Comparison of ENCODE assay signal across 23 mouse cellular contexts in the genomic region with DNA sequence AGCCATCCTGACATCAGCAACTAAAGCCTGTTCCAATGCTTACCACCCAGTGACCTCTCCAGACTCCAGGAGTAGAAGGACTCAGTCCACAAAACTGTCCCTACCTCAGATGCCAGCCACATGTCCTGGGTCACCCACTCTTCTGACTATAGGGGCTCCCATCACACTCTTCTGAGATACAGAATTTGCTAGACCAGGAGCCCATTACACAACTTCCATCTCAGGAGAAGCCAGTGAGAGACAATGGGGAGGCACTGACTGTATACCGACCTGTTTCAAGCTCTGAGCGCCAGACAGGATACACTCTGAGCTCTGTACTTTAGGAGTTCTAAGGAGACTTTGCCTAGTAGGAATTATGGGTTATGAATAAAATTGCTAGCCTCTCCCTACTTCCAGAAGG. TPM values are rescaled to one million over a fixed set of nuclear protein-coding genes. Genes with fewer than 3 reads are reported as not detected.
A peak's percentile ranks its signal among the peaks of the same experiment; 100 is the strongest.
DNase-seq lines count a peak whose midpoint lies in the region; ATAC-seq lines count a peak whose summit lies in the region.
"Had no signal": no experiment of that assay in that cellular context is flagged by ENCODE, and none has a peak within 500 bp of the region (broad histone marks: within the 10 kb centered on the region; RNA-seq: fewer than 3 reads in every experiment).

No protein-coding gene starts in this region.

- no peaks in the 10 kb centered on the region for H3K27me3 ChIP-seq in midbrain, embryonic 16.5 days (ENCODE audit: control insufficient read depth, insufficient read depth, low read depth, low read length)
- H3K27me3 ChIP-seq: CH12.LX, Patski had no signal

- ATAC-seq in common myeloid progenitor, adult 5-6 weeks (replicated peaks; ENCODE audit: low read depth, poor library complexity, severe bottlenecking): peak; percentile 53; the same call in 1 of the 2 replicates
- peak; percentile 73 for ATAC-seq in granulocyte monocyte progenitor cell, adult 5-6 weeks (replicated peaks; ENCODE audit: poor library complexity, severe bottlenecking)
- peak; percentile 64 for ATAC-seq in megakaryocyte, adult 5-6 weeks (ENCODE audit: poor library complexity, severe bottlenecking)
- peak; percentile 29 for ATAC-seq in megakaryocyte progenitor cell, adult 5-6 weeks (replicated peaks; ENCODE audit: poor library complexity)
- no peak for ATAC-seq in midbrain, embryonic 16.5 days
- ATAC-seq: activated CD4-positive, CD25-positive, alpha-beta regulatory T cell, adult 4 months; CD4-positive, CD25-positive, alpha-beta regulatory T cell, adult 4 months; Patski had no signal

- H3K4me1 ChIP-seq in midbrain, embryonic 16.5 days (ENCODE audit: control insufficient read depth, insufficient read depth, low read length): no peaks in the 10 kb centered on the region

- 87% methylated on average over 2 of the region's 2 CpGs for WGBS in midbrain, embryonic 16.5 days

- H3K27ac ChIP-seq in midbrain, embryonic 16.5 days (ENCODE audit: low read length): no peak overlapping the region

- H3K9me3 ChIP-seq in midbrain, embryonic 16.5 days (replicated peaks; ENCODE audit: control insufficient read depth, low read length, poor library complexity, severe bottlenecking): no peaks in the 10 kb centered on the region
- H3K9me3 ChIP-seq: G1E had no signal

- DNase-seq in adrenal gland, postnatal 4 days (ENCODE audit: low spot score in 2 of 2): no peak
- DNase-seq in right cerebral cortex, adult 2 months (ENCODE audit: low spot score in 2 of 2): no peak
- no peak for DNase-seq in kidney, postnatal 10 days
- DNase-seq: adrenal gland, adult 2 months; adrenal gland, adult 8-10 months; adrenal gland, postnatal 10 days; adrenal gland, postnatal 14 days; adrenal gland, postnatal 25 days; adrenal gland, postnatal 36 days; B cell, adult 2 months; cerebellum, adult 11 months; cerebellum, adult 11-12 months; cerebellum, adult 18-20 months had no signal

- H3K4me3 ChIP-seq in midbrain, embryonic 16.5 days (ENCODE audit: low read depth, low read length): no peak overlapping the region

- H3K36me3 ChIP-seq in midbrain, embryonic 16.5 days (ENCODE audit: control insufficient read depth, insufficient read depth, low read length): no peaks in the 10 kb centered on the region
- H3K36me3 ChIP-seq: G1E had no signal

- H3K4me2 ChIP-seq in midbrain, embryonic 16.5 days (ENCODE audit: low read length): no peak overlapping the region

- no peak overlapping the region for H3K9ac ChIP-seq in midbrain, embryonic 16.5 days (ENCODE audit: low read depth, low read length)

RNA-seq across cellular contexts. Expression of a gene that starts 30.7 kb away (rescaled TPM):
- 15.6 and 19.9 TPM in 2 replicates for total RNA-seq in common myeloid progenitor, adult 5-6 weeks (2017)
- total RNA-seq in granulocyte monocyte progenitor cell, adult 5-6 weeks (2014; fragmentation: Nextera tagmentation): 44.6 and 45.0 TPM in 2 replicates
- total RNA-seq in granulocyte monocyte progenitor cell, adult 5-6 weeks (2017): 15.5 and 15.7 TPM in 2 replicates
- 79.7 and 88.1 TPM in 2 replicates for total RNA-seq in megakaryocyte, adult 5-6 weeks (2015)
- 38.6 and 50.0 TPM in 2 replicates for total RNA-seq in megakaryocyte, adult 5-6 weeks (2017)
- total RNA-seq in megakaryocyte progenitor cell, adult 5-6 weeks (2015): 40.7 and 44.9 TPM in 2 replicates
- total RNA-seq in megakaryocyte progenitor cell, adult 5-6 weeks (2017): 14.2 and 15.6 TPM in 2 replicates
- 10 to 100 TPM; 83.9 to 89.6 TPM for total RNA-seq in adrenal gland, postnatal 4 days (2021)
- polyA plus RNA-seq in midbrain, embryonic 16.5 days (2015; fragmentation: Nextera tagmentation; extraction: Ambion mirVana): 33.9 and 35.9 TPM in 2 replicates
- polyA plus RNA-seq: G1E had no signal
